Mouse (Mus musculus) right cerebral cortex, postnatal 4 days (tissue): ENCODE results near the gene Hoxb8.

Experiments used
- DNase-seq: peaks from one replicate; pipeline ENCODE4 v3.0.0-alpha.2; 2022

The Hoxb8 gene

GRCm38 (mm10) chr11:96286739-96287385 lies 5.2 kb downstream of the Hoxb8 start:
- DNase-seq, result no peak

- no peak for DNase-seq
Measured at GRCm38 (mm10) chr11:96287411-96287810, 5.7 kb downstream of the Hoxb8 start.

DNA sequence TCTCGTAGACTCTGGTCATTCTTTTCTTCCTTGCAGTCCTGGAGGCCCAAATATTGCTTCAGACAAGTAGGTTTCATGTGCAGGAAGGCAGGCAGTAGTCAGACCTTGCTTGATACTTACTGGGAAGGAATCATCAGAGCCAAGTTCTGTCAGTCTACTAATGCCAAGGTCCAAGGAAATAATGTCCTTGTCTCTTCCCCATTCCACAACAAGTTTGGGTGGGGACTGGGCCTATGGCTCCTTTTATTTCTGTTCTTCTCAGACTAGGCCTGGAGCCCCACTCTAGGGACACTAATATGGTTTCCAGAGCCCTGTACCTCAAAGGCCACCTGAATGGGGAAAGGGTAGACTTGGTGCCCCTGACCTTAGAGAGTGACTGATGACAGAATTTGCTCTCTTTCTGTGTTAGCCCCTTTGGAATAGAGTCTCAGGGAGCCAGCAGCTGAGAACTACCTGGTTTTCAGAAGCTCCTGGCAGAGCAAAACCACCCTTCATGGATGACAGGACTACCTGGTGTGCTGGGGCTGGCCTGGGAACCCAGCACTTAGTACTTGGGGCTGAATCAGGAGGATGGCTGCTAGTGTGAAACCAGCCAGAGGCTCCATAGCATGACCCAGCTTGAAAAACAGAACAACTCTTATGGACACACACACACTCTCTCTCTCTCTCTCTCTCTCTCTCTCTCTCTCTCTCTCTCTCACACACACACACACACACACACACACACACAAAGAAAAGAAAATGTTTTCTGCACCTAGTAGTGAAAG lies 6.9 kb downstream of the Hoxb8 start:
- no peak for DNase-seq

GRCm38 (mm10) chr11:96289293-96289692 lies 7.6 kb downstream of the Hoxb8 start:
- DNase-seq, result no peak

DNA sequence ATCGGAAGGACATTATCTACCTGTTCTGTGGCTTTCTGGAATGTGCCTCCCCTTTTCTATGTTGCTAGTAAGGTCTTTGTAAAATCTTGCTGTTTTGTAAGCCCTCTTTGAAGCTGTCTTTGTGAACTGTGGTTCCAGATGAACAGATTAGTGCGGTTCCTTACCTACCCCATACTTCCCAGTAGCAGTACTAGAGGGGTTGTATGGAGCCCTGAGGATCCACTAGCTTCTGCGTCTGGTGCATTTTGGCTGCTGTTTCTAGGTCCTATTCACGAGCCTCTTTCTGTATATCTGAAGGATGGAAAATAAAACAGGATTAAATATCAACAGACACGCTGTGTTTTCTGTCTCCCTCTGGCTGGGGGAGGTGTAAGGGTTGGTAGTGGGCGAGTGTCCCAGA lies 8.1 kb downstream of the Hoxb8 start:
- DNase-seq, result no peak

GRCm38 (mm10) chr11:96290705-96291355 lies 9.1 kb downstream of the Hoxb8 start:
- no peak for DNase-seq

DNA sequence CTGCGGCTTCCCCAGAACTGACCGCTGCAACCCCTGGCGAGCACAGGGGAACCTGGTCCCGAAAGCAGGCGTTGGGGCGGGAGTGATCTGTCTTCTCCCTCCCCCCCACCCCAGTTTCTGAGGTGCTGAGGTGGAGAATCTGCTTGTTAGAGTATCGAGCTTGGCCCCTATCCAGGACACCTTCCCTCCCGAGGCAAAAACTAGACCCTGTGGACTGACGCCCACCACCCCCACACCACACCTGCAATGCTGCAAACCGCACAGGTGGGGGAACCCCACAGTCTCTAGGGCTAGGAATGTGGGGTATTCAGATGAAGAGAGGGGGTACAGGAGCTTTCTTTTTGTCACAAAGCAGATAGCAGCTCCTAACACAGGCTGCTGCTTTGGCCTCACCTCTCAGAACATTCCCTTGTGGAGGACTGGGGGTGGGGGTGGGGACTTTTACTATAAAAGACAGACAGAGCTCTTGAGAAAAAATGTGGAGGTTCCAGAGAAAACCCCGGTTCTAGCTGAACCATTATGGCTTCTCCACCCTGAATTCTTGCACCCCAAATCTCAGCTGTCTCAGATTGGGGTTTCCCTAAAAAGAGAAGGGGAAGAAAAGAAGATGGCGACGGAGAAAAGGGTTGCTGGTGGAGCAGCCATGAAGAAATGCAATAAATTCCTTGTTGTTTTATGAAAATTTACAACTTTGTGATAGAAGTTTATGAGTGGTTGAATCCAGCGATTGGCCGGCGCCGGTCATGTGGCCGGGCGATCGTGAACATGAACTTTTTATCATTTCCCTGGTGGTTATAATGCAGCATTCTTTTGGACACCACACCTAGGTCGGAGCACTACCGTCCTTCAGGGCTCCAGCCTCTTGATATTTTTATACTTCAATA lies 10.2 kb downstream of the Hoxb8 start, which contains the start of gene Hoxb6:
Gene Hoxb6, plus strand, starts transcription at position 796 of the 884 bp plus-strand sequence.
- DNase-seq, result no peak

- DNase-seq, result no peak
Measured at GRCm38 (mm10) chr11:96292565-96293301, 11.0 kb downstream of the Hoxb8 start.

DNA sequence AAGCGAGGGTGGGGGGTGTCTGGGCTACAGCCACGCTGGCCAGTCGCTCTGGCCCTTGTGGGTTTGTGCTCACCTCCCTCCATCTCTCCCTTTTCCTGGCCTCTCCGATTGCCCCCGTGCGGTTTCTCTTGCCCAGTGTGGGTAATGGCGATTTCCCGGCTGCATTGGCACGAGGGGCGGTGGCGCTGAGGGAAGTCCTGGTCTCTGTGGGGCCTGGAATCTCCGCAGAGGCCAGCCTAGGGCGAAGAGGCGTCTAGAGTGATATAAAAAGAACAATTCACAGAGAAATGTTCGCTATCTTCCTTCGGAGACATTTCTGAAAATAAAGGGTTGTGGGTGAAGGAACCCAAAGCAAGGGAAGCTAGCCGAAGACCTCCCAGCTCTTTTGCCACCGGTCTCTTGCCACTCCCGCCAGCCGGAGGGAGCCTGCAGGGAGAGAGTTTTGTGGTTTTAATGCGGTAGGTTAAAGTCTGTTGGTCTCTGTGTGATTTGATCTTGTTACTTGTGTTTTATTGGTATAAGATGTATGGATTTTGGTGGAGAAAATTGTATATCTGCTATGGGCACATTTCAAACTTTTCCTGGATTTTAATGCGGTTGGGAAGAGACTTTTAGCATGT lies 11.7 kb downstream of the Hoxb8 start:
- no peak for DNase-seq

GRCm38 (mm10) chr11:96294245-96295091 lies 12.8 kb downstream of the Hoxb8 start:
- DNase-seq, result peak; percentile 69

DNA sequence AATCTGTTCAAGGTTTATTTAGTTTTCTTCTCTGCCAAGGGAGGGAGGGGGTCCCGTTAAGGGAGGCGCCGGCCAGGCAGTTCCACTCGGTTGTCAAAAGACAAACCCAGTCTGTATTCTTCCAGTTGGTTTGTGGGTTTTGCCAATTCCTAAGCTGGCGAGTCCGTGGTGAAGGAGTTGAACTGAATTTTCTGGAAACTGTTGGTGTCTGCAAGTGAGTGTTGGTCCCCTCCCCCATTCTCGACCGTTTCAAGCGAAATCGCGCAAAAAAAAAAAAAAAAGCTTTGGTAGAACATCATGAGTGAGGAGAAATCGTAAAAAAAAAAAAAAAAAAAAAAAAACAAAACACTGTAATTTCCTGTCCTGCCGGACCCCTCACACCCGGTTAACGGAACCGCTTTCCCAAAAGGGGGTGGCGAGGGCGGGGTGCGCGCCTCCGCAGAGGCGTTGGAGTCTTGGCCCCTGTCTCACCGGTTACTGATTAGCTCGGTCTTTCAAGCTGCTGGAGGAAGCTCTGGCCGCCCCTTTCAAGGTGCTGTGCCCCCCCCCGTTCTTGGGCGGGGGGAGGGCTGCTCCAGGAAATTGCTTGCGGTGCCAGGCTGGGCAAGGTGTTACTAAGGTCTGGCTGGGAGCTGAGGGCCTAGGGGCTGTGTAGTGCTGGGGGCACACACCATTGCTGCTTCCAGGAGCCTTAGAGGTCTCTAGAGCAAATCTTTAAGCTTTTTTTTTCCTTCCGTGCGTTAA lies 13.6 kb downstream of the Hoxb8 start:
- DNase-seq, result no peak

- DNase-seq, result no peak
Measured at GRCm38 (mm10) chr11:96296997-96297396, 15.3 kb downstream of the Hoxb8 start.

- no peak for DNase-seq
Measured at GRCm38 (mm10) chr11:96297428-96297827, 15.7 kb downstream of the Hoxb8 start.

GRCm38 (mm10) chr11:96297968-96298635 lies 16.4 kb downstream of the Hoxb8 start:
- no peak for DNase-seq

DNA sequence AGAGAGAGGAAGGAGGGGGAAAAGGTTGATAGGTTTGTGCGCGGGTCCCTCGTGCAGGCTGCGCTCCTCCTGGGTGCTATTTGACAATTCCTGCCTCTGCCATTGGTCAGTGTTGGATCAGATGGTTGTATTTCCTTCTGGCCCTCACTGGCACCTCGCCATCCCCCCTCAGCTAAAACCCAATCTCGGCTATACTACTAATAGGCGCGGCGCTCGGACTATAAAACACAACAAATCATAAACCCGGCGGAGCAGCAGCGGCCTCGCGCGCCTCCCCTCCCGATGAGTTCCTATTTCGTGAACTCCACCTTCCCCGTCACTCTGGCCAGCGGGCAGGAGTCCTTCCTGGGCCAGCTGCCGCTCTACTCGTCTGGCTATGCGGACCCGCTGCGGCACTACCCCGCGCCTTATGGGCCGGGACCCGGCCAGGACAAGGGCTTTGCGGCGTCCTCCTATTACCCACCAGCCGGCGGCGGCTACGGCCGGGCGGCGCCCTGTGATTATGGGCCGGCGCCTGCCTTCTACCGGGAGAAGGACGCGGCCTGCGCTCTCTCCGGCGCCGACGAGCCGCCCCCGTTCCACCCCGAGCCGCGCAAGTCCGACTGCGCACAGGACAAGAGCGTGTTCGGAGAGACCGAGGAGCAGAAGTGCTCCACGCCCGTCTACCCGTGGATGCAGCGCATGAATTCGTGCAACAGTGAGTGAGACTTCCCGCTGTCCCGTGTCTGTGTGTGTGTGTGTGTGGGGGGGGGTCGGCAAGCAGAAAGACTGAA lies 17.4 kb downstream of the Hoxb8 start:
- no peak for DNase-seq

GRCm38 (mm10) chr11:96299781-96300180 lies 18.1 kb downstream of the Hoxb8 start:
- no peak for DNase-seq

DNA sequence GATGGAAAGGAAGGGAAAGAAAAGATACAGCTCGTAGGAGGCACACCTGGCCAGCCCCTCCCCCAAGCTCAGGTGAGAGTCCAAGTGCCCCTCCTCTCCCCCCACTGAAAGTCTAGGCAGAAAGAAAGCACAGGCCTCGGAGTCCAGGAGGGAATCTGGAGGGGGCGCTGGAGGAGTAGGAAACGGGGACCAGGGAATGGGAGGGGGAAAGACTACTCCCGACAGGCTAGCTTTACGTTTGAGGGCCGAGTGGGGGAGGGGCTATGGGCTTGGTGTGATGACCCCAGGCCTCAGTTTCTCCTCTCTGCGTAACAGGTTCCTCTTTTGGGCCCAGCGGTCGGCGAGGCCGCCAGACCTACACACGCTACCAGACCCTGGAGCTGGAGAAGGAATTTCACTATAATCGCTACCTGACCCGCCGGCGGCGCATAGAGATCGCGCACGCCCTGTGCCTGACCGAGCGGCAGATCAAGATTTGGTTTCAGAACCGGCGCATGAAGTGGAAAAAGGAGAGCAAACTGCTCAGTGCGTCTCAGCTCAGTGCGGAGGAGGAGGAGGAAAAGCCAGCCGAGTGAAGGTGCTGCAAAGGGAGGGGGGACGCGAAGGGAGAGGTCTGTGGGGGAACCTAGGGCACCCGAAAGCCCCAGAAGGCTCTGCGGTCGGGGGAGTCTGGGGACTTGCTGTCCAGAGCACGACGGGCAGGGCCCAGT lies 18.8 kb downstream of the Hoxb8 start:
- no peak for DNase-seq

DNA sequence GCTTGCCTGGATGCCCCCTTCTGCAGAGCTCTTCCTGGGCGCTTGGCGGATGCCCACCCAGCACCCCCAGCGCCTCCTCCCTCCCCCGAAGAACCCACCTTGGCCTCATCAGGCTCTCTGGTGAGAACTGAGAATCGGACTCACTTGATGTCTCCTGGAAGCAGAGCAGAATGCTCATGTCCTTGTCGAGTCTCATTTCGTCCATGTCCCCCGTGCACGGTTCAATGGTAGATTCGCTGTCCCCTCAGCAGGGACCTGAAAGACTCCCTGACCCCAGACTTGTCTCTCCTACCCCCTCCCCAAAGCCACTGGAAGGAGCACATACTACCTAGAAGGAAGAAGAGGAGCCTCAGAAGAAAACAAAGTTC lies 19.3 kb downstream of the Hoxb8 start:
- DNase-seq, result no peak
